Mouse (Mus musculus): ENCODE results near the gene Gbp2b.
A peak's percentile ranks its signal among the peaks of the same experiment; 100 is the strongest.

DNA sequence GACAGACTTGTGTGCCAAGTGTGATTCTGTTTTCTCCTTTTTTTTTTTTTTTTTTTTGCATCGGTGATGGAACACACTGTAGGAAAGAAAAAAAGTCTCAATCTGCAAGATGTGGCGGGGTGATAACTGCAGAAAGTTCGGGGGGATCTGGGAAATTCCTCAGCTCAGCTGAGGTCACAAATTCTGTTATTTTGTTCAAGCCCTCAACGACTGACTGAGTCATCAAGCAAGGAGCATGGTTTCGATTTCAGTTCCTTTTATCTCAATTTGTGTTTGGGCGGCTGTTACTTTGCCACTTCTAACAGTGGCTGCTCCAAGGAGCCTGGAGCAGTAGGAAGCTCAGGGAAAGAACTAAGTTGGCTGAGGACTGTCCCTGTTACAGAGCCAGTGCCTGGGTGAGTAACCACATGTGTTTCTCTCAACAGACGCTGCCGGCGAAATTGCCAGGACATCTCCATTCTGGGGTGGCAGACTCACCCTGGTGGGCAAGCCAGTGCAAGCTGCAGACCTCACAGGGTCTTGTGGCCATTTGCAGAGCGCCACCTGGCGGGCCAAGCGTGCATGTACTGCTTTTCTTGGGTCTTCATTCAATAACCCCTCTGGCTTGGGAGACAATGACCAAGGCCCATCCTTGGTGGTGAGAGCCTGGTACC lies 34.2 kb upstream of the Gbp2b start:
- TF ChIP-seq EP300 (IDR thresholded peaks at IDR 0.05; ENCODE audit: low read depth) (no peak), CTCF (IDR thresholded peaks at IDR 0.05; ENCODE audit: low read depth) (peak; percentile 99)

Measured in heart, postnatal 0 days (tissue).